Mouse (Mus musculus): ENCODE results near the gene Dnajb13. TPM values are rescaled to one million over a fixed set of nuclear protein-coding genes. Genes with fewer than 3 reads are reported as not detected.
A peak's percentile ranks its signal among the peaks of the same experiment; 100 is the strongest.
"Not testable (repeated sequence)": the region's sequence is repeated elsewhere in the genome, so short reads cannot be mapped to it uniquely, and the experiment has no call there.

Dnajb13 gene
- polyA plus RNA-seq, 1 experiment from 2014 or later, result 0.24 TPM

GRCm38 (mm10) chr7:100495581-100496251, 19.0 kb downstream of the Dnajb13 start:
- Histone ChIP-seq H3K9me3 (no peaks in the 10 kb centered on the region), H3K4me1 (peaks cover 51% of the 10 kb centered on the region), H3K36me3 (peaks cover 37% of the 10 kb centered on the region), H3K9ac (peak overlapping the region; percentile 48), H3K4me2 (replicated peaks) (peak overlapping the region; percentile 83), H3K4me3 (peak overlapping the region; percentile 52), H3K27ac (peak overlapping the region; percentile 72), H3K27me3 (no peaks in the 10 kb centered on the region)
- WGBS, result 24% methylated on average over 11 of the region's 11 CpGs
- ATAC-seq (ENCODE audit: low FRiP score, low read depth), result peak; percentile 60

DNA sequence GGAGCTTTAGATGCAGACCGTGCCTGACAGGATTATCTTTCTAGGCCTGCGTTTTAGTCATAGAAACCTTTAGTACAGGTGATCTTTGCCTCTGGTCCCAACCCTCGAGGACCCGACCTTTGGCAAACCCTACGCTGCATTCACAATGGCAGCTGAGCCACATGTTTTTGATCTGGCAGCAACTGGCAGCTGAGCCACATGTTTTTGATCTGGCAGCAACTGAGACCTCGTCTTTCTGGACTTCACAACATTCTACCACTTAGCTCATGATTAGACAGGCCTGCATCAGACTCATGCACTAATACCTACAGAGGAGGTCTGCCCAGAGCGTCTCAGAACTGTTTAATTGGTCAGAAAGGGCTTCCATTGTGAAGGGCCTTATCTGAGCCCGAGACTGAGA, 19.7 kb downstream of the Dnajb13 start:
- peak; percentile 4; the same call in 1 of the 2 replicates for ATAC-seq (ENCODE audit: low FRiP score, low read depth)
- H3K27ac ChIP-seq, result peak overlapping the region; percentile 72
- H3K4me3 ChIP-seq, result peak overlapping the region; percentile 52
- no peaks in the 10 kb centered on the region for H3K9me3 ChIP-seq
- WGBS, result 16% methylated on average over 8 of the region's 8 CpGs
- peak overlapping the region; percentile 48 for H3K9ac ChIP-seq
- H3K4me1 ChIP-seq, result peaks cover 49% of the 10 kb centered on the region
- H3K36me3 ChIP-seq, result peaks cover 36% of the 10 kb centered on the region
- H3K4me2 ChIP-seq (replicated peaks), result peak overlapping the region; percentile 83
- H3K27me3 ChIP-seq, result no peaks in the 10 kb centered on the region

GRCm38 (mm10) chr7:100494415-100494831, 20.3 kb downstream of the Dnajb13 start:
- peak overlapping the region; percentile 72 for H3K27ac ChIP-seq
- peak overlapping the region; percentile 83 for H3K4me2 ChIP-seq (replicated peaks)
- no peak for ATAC-seq (ENCODE audit: low FRiP score, low read depth)
- H3K9me3 ChIP-seq, result no peaks in the 10 kb centered on the region
- H3K9ac ChIP-seq, result peak overlapping the region; percentile 67; the same call in 1 of the 2 replicates
- peaks cover 49% of the 10 kb centered on the region for H3K4me1 ChIP-seq
- peaks cover 30% of the 10 kb centered on the region for H3K36me3 ChIP-seq
- no peaks in the 10 kb centered on the region for H3K27me3 ChIP-seq
- 79% methylated on average over 7 of the region's 7 CpGs for WGBS
- peak overlapping the region; percentile 52 for H3K4me3 ChIP-seq

DNA sequence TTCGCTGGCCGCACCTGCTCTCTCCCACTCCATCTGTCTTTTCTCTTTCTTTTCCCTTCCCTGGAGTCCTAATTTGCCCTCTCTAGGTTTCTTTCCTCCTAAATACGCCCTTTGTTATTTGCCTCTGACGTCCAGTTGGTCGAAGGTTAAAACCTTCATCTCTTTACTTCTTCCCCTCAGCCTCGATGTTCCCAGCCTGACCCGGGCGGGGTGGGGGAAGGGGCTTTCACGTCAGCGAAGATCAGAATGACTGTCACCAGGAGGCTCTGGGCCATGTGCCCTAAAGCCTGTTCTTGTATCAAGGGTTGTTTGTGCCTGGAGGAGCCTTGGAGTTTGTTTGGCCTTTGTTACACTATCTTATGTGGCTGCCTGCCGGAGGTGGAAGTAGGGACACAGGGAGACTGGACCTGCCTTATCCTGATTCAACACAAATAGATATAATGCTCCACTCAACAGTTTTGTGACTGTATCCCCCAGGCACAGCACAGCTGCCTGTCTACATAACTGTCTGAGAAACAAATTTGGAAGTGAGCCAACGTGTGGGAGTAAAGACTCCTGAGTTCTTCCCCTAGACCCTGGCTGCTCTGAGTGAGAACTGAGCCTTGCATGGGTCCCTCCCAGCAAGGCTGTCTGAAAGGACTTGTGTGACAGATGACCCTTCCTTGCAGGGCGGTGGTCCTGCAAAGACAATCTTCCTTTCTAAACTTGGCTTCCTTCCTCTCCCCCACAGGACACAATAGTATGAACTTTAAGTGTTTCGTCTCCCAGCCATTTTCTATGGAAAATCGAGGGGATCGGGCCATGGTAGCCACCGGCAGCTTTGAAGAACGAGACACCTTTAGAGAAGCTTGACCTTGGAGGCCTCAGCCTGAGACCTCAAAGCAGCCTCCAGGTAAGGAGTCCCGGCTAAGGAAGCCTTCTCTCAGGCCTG, 21.0 kb downstream of the Dnajb13 start:
- peak overlapping the region; percentile 67 for H3K9ac ChIP-seq
- WGBS, result 35% methylated on average over 19 of the region's 19 CpGs
- H3K4me2 ChIP-seq (replicated peaks), result peak overlapping the region; percentile 83
- peak overlapping the region; percentile 72; the same call in 1 of the 2 replicates for H3K27ac ChIP-seq
- peaks cover 23% of the 10 kb centered on the region for H3K36me3 ChIP-seq
- ATAC-seq (ENCODE audit: low FRiP score, low read depth), result 0 out of 2 replicates have a peak, but pooled peaks have one; percentile 37
- H3K27me3 ChIP-seq, result no peaks in the 10 kb centered on the region
- H3K4me3 ChIP-seq, result peak overlapping the region; percentile 52
- peaks cover 49% of the 10 kb centered on the region for H3K4me1 ChIP-seq
- H3K9me3 ChIP-seq, result no peaks in the 10 kb centered on the region

DNA sequence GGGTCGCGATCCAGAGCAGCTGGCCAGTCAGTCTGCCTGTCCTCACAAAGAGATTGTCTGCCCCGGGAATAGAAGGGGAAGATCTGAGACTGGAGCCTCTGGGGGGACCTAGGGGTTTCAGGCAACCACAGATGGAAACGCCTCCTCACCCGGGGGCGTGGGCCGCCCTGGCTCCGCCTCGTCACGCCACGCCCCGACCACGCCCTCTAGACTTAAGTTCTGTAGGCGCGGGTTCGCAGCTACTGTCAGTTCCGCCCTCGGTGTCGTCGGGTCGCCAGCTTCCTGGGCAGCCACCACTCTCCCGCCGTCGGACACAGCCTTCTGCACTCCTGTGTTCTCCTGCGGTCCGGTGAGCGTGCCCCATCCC, 21.7 kb downstream of the Dnajb13 start, which contains the start of gene Ucp2:
Ucp2 (plus strand) TSS at position 221 of the 367 bp plus-strand sequence.
- Histone ChIP-seq H3K9ac (peak within 1 kb of the TSS; percentile 67), H3K4me3 (peak within 1 kb of the TSS; percentile 52), H3K27ac (peak within 1 kb of the TSS; percentile 72; the same call in 1 of the 2 replicates), H3K4me1 (peaks cover 53% of the 10 kb centered on the region), H3K36me3 (peaks cover 17% of the 10 kb centered on the region), H3K4me2 (replicated peaks) (peak within 1 kb of the TSS; percentile 83), H3K27me3 (no peaks in the 10 kb centered on the region), H3K9me3 (no peaks in the 10 kb centered on the region)
- WGBS, result under 1% methylated on average over 27 of the region's 27 CpGs
- ATAC-seq (ENCODE audit: low FRiP score, low read depth), result peak; percentile 41

GRCm38 (mm10) chr7:100492391-100493116, 22.2 kb downstream of the Dnajb13 start:
- H3K4me1 ChIP-seq, result peaks cover 53% of the 10 kb centered on the region
- H3K4me2 ChIP-seq (replicated peaks), result peak overlapping the region; percentile 83
- H3K27me3 ChIP-seq, result no peaks in the 10 kb centered on the region
- ATAC-seq (ENCODE audit: low FRiP score, low read depth), result peak; percentile 32; the same call in 1 of the 2 replicates
- 2% methylated on average over 36 of the region's 36 CpGs for WGBS
- H3K36me3 ChIP-seq, result peaks cover 11% of the 10 kb centered on the region
- no peaks in the 10 kb centered on the region for H3K9me3 ChIP-seq
- peak overlapping the region; percentile 67 for H3K9ac ChIP-seq
- H3K27ac ChIP-seq, result no peak overlapping the region
- peak overlapping the region; percentile 52 for H3K4me3 ChIP-seq

- H3K9me3 ChIP-seq, result no peaks in the 10 kb centered on the region
- no peaks in the 10 kb centered on the region for H3K36me3 ChIP-seq
- 46% methylated on average over 10 of the region's 10 CpGs for WGBS
- H3K4me2 ChIP-seq (replicated peaks), result no peak overlapping the region
- peaks cover 19% of the 10 kb centered on the region for H3K4me1 ChIP-seq
- no peak overlapping the region for H3K4me3 ChIP-seq
- no peak overlapping the region for H3K9ac ChIP-seq
- ATAC-seq (ENCODE audit: low FRiP score, low read depth), result no peak
- no peak overlapping the region for H3K27ac ChIP-seq
- H3K27me3 ChIP-seq, result no peaks in the 10 kb centered on the region
Observed at GRCm38 (mm10) chr7:100488474-100489048, 26.2 kb downstream of the Dnajb13 start.

DNA sequence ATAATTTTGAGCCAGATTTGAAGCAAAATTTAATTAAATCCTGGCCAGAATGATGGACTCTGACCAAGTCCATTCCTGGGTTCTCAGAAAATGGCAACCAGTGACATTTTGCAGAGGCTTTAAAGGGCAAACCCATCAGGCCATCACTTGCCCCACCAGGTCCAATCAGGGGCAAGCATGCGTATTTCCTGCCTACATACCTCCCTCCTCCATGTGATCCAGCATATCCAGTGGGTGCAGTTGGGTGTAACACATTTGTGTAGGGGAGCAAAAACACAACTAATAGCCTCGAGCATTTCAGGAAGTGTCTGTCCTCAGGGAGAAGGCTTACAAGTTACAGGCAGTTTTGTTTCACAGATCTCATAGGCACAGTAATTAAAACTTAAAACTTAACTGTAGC, 27.5 kb downstream of the Dnajb13 start:
- Histone ChIP-seq H3K4me3 (no peak overlapping the region), H3K27me3 (no peaks in the 10 kb centered on the region), H3K27ac (no peak overlapping the region), H3K9me3 (no peaks in the 10 kb centered on the region), H3K4me2 (replicated peaks) (no peak overlapping the region), H3K9ac (no peak overlapping the region), H3K4me1 (peaks cover 7% of the 10 kb centered on the region; the same call in 1 of the 2 replicates), H3K36me3 (no peaks in the 10 kb centered on the region)
- no peak for ATAC-seq (ENCODE audit: low FRiP score, low read depth)
- WGBS, result 55% methylated on average over 2 of the region's 2 CpGs

DNA sequence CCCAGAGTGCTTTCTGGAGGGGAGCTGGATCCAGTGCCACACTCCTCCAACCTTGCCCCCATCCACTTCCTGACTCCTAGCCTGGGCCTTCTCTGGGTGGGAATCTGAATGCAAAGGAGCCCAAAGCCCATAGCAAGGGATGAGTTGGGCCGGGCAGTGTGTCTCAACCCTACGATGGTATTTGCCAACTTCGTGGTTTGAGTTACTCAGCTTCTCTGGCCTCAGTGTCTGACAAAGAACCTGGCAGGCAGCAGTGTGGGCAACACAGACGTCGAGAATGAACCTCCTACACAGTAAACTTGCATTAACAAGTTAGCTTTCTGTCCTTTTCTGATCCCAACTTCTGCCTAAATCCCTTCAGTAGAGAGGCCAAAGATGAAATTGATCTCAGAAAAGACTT, 30.3 kb downstream of the Dnajb13 start:
- no peak overlapping the region for H3K4me3 ChIP-seq
- no peaks in the 10 kb centered on the region for H3K36me3 ChIP-seq
- no peaks in the 10 kb centered on the region for H3K27me3 ChIP-seq
- H3K4me2 ChIP-seq (replicated peaks), result no peak overlapping the region
- no peak for ATAC-seq (ENCODE audit: low FRiP score, low read depth)
- 0 out of 2 replicates have a peak, but pooled peaks cover 5% of the 10 kb centered on the region for H3K4me1 ChIP-seq
- WGBS, result 87% methylated on average over 5 of the region's 5 CpGs
- H3K9me3 ChIP-seq, result no peaks in the 10 kb centered on the region
- H3K27ac ChIP-seq, result no peak overlapping the region
- no peak overlapping the region for H3K9ac ChIP-seq

DNA sequence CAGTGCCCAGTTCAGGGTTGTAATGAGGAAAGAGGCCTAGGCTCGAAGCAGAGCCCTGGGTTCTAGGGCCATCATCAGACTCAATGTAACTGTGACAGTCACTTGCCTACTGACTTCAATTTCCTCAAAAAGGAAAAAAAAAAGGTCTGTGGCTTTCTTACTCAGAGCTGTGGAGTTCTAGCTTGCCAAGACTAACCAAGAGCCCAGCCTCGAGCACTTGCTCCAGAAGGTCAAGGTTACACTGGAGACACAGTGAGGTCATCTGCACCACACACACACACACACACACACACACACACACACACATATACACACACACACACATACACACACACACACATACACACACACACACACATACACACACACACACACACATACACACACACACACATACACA, 32.7 kb downstream of the Dnajb13 start:
- not testable (repeated sequence) for H3K36me3 ChIP-seq; H3K27ac ChIP-seq; H3K4me2 ChIP-seq (replicated peaks); H3K4me3 ChIP-seq; H3K27me3 ChIP-seq; H3K9ac ChIP-seq; ATAC-seq (ENCODE audit: low FRiP score, low read depth); H3K9me3 ChIP-seq; H3K4me1 ChIP-seq
- WGBS, result 76% methylated on average over 2 of the region's 2 CpGs

DNA sequence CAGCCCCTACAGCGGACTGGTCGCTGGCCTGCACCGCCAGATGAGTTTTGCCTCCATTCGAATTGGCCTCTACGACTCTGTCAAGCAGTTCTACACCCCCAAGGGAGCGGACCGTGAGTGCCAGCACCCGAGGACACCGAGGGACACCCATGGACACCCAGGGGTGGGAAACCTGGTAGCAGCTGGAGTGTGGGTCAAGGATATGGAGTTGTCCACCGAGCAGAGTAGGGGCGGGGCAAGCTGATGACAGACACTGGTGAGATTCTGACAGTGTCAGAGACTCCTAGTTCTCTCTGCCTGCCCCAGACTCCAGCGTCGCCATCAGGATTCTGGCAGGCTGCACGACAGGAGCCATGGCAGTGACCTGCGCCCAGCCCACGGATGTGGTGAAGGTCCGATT, 34.6 kb downstream of the Dnajb13 start:
- Histone ChIP-seq H3K9me3 (no peaks in the 10 kb centered on the region), H3K4me2 (replicated peaks) (no peak overlapping the region), H3K36me3 (no peaks in the 10 kb centered on the region), H3K9ac (no peak overlapping the region), H3K4me1 (no peaks in the 10 kb centered on the region), H3K4me3 (no peak overlapping the region), H3K27me3 (no peaks in the 10 kb centered on the region), H3K27ac (no peak overlapping the region)
- 85% methylated on average over 17 of the region's 17 CpGs for WGBS
- ATAC-seq (ENCODE audit: low FRiP score, low read depth), result no peak

All from limb, embryonic 13.5 days (tissue).